Mouse (Mus musculus): Measurements from ENCODE around the gene Acad10. TPM values are rescaled to one million over a fixed set of nuclear protein-coding genes. Genes with fewer than 3 reads are reported as not detected.

Gene Acad10
- total RNA-seq, 2 experiments from 2014 or later, result 9.1 to 14.9 TPM

- DNase-seq, result peak; percentile 94
- intact Hi-C loops (cut with DNase I), result loop anchor here (1.0 to 5.0 kb wide), 3 partner anchors 17 to 54 kb away; partner anchors contain the start of genes Adam1a, Gm42878 and Mapkapk5
- Histone ChIP-seq H3K4me3 (peak overlapping the region; percentile 42), H3K27ac (peak overlapping the region; percentile 78)
- no peak; the same call in 1 of the 2 replicates for TF ChIP-seq CTCF (IDR thresholded peaks at IDR 0.05)
These were observed 58.6 kb downstream of the Acad10 start for GRCm38 (mm10) chr5:121601547-121602299.

GRCm38 (mm10) chr5:121598871-121599610 is 61.3 kb downstream of the Acad10 start:
- intact Hi-C loops (cut with DNase I), result no loop called here
- no peak for TF ChIP-seq CTCF (IDR thresholded peaks at IDR 0.05)
- no peak overlapping the region for H3K27ac ChIP-seq
- H3K4me3 ChIP-seq, result no peak overlapping the region
- DNase-seq, result no peak

- DNase-seq, result no peak
- intact Hi-C loops (cut with DNase I), result no loop called here
- Histone ChIP-seq H3K27ac (no peak overlapping the region), H3K4me3 (no peak overlapping the region)
- TF ChIP-seq CTCF (IDR thresholded peaks at IDR 0.05), result no peak
These were observed 62.2 kb downstream of the Acad10 start for GRCm38 (mm10) chr5:121597991-121598537.

- Histone ChIP-seq H3K27ac (no peak overlapping the region), H3K4me3 (no peak overlapping the region)
- TF ChIP-seq CTCF (IDR thresholded peaks at IDR 0.05), result no peak
- intact Hi-C loops (cut with DNase I), result no loop called here
- no peak for DNase-seq
These were observed 63.0 kb downstream of the Acad10 start for GRCm38 (mm10) chr5:121597332-121597731.

GRCm38 (mm10) chr5:121596226-121596625 is 64.1 kb downstream of the Acad10 start:
- intact Hi-C loops (cut with DNase I), result no loop called here

GRCm38 (mm10) chr5:121595758-121596157 is 64.6 kb downstream of the Acad10 start:
- DNase-seq, result no peak
- no peak overlapping the region for H3K4me3 ChIP-seq
- intact Hi-C loops (cut with DNase I), result no loop called here
- H3K27ac ChIP-seq, result no peak overlapping the region
- TF ChIP-seq CTCF (IDR thresholded peaks at IDR 0.05), result no peak

More at GRCm38 (mm10) chr5:121596226-121596625, 64.1 kb downstream of the Acad10 start:
- no peak overlapping the region for H3K27ac ChIP-seq
- no peak for TF ChIP-seq CTCF (IDR thresholded peaks at IDR 0.05)
- no peak overlapping the region for H3K4me3 ChIP-seq
- DNase-seq, result no peak

- Histone ChIP-seq H3K4me3 (no peak overlapping the region), H3K27ac (peak overlapping the region; percentile 92)
- no peak for DNase-seq
- no peak for TF ChIP-seq CTCF (IDR thresholded peaks at IDR 0.05)
- intact Hi-C loops (cut with DNase I), result no loop called here
These were observed 65.5 kb downstream of the Acad10 start for GRCm38 (mm10) chr5:121594714-121595313.

- Histone ChIP-seq H3K27ac (peak within 1 kb of the TSS; percentile 92), H3K4me3 (peak within 1 kb of the TSS; percentile 98)
- intact Hi-C loops (cut with DNase I), result no loop called here
- peak; percentile 94 for DNase-seq
- TF ChIP-seq CTCF (IDR thresholded peaks at IDR 0.05), result peak; percentile 36
These were observed 66.6 kb downstream of the Acad10 start, which contains the start of gene Aldh2 for GRCm38 (mm10) chr5:121593451-121594401. Aldh2 (minus strand) TSS chr5:121593824.

- DNase-seq, result no peak
- no peak for TF ChIP-seq CTCF (IDR thresholded peaks at IDR 0.05)
- intact Hi-C loops (cut with DNase I), result no loop called here
- peak overlapping the region; percentile 98 for H3K4me3 ChIP-seq
- H3K27ac ChIP-seq, result peak overlapping the region; percentile 92
These were observed 67.4 kb downstream of the Acad10 start for GRCm38 (mm10) chr5:121592816-121593407.

GRCm38 (mm10) chr5:121592064-121592815 is 68.1 kb downstream of the Acad10 start:
- TF ChIP-seq CTCF (IDR thresholded peaks at IDR 0.05), result no peak
- DNase-seq, result no peak
- intact Hi-C loops (cut with DNase I), result no loop called here
- Histone ChIP-seq H3K27ac (peak overlapping the region; percentile 92), H3K4me3 (peak overlapping the region; percentile 98)
